Mouse (Mus musculus) adipocyte (in vitro differentiated cells): Measurements from ENCODE around the gene Pknox2.
A peak's percentile ranks its signal among the peaks of the same experiment; 100 is the strongest.

Experiments used
- DNase-seq: peaks from one replicate; pipeline ENCODE4 v3.0.0-alpha.2; 2016; ENCODE audit warnings: low spot score

Gene Pknox2

GRCm38 (mm10) chr9:37099595-37099994 is 47.6 kb downstream of the Pknox2 start:
- no peak for DNase-seq

- no peak for DNase-seq
Measured at GRCm38 (mm10) chr9:37098600-37098999, 48.6 kb downstream of the Pknox2 start.

- DNase-seq = no peak
Measured at GRCm38 (mm10) chr9:37094230-37094990, 52.8 kb downstream of the Pknox2 start.

GRCm38 (mm10) chr9:37093086-37093485 is 54.1 kb downstream of the Pknox2 start:
- no peak for DNase-seq

DNA sequence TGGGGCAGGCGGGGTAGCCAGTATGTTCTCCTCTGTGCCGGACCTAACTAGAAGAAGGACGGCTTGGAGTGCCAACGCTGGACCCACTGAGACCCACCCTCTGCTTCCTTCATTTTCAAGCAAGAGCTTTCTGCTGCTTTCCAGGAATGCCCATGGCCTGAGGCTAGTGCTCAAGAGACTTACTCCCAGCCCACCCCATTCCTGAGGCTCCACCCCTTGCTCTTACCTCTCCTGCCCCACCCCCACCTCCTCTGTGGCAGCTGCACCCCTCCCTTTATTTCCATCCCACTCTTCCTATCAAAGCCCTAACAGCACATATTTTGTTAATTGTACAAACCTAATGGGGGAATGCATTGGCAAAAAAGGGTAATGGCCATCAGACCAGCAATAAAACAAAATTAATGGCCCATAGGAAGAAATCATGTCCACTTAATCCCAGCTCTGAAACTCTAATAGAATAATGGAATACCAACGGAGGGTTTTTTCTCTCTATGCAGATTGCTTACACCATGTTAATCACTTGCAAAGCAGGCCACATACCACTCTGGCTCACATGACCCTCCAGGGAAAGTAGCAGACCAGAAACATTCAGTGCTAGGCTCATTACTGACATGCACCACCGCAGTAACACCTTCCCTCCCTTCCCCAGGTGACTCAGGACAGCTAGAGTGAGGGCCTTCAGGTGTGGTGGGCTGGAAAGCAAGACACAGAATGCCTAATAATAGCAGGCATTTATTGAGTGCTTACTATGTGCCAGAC is 57.1 kb downstream of the Pknox2 start:
- DNase-seq = no peak

DNA sequence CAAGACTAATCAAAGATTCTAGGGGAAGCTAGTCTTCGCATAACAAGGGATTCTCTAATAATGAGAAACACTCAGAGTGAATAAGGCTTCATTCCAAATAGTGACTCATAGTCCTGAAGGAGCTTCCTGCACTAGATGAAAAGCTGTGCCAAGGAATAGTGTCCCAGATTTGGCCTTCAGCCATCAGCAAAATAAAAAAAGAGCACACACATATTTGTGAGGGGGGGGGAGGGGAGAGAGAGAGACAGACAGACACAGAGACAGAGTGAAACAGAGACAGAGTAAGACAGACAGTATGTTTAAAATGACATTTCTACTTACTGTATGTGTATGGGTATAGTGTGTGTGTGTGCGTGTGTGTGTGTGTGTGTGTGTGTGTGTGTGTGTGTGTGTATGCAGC is 61.8 kb downstream of the Pknox2 start:
- DNase-seq = peak; percentile 83

DNA sequence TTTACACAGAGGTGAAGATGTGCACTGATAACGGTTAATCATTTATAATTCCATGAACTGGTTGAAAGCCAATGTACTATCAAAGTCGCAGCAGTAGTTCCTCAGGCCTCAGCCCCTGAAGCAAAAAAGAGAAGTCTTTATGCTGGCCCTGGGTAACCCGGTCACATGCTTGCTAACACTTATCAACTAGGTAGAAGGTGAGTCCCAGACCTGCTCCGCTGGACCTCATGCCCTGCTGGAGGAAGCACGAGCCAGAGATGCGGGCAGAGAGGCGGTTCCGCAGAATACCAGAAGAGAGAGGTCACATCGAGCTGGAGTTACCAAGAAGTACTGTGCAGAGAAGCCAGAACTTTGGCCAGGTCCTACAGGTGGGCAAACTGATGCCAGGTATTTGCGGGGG is 65.0 kb downstream of the Pknox2 start:
- DNase-seq = no peak

DNA sequence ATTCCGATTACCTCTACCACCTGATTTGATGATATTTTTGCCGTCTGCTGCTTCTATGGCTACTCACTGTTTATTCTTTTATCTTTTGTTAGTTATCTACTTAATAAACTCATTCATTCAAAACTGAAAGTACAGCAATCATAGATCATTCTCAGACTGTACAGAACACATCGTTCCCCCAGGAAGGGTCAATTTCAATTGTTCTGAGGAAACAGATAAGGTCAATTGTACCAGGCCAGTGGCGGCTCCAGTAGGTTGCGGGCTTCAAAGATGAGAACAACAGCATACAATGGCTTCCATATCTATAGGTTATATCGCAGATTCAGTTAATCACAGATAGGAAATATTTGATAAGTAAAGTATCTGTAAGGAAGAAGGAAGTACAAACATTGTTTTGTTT is 66.9 kb downstream of the Pknox2 start:
- DNase-seq = no peak

DNA sequence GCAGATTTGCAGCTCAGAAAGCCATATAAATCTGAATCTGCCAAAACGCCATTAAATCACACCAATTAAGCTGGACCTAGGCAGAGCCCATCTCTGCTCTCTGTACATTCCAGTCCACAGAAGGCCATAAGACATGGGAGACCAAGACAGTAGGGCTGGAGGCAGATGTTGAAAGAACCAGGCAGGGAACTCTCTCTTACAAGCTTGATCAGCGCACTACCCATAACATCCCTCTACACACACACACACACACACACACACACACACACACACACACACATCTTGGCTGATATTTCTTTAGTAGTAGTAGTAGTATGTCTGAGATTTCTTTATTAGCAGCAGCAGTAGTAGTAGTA is 70.2 kb downstream of the Pknox2 start:
- DNase-seq = no peak

- no peak for DNase-seq
Measured at GRCm38 (mm10) chr9:37076386-37077062, 70.7 kb downstream of the Pknox2 start.

DNA sequence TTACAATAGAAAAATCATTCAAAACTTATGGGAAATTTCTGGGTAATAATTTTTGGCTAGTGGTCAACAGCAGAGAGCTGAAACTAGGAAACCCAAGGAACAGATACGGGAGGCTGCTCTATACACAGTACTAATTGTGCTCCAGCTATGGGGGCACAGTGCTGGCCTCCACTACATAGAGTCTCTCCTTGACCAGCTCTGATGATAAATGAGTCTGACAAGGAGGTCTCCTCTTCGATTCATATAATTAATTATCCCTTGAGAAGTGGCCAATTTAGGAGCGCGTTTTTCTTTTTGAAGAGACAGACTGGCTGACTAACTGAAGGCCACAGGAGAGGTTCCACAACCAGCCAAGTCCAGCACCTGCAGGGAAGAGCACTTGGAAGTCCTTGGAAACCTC is 71.3 kb downstream of the Pknox2 start:
- no peak for DNase-seq

DNA sequence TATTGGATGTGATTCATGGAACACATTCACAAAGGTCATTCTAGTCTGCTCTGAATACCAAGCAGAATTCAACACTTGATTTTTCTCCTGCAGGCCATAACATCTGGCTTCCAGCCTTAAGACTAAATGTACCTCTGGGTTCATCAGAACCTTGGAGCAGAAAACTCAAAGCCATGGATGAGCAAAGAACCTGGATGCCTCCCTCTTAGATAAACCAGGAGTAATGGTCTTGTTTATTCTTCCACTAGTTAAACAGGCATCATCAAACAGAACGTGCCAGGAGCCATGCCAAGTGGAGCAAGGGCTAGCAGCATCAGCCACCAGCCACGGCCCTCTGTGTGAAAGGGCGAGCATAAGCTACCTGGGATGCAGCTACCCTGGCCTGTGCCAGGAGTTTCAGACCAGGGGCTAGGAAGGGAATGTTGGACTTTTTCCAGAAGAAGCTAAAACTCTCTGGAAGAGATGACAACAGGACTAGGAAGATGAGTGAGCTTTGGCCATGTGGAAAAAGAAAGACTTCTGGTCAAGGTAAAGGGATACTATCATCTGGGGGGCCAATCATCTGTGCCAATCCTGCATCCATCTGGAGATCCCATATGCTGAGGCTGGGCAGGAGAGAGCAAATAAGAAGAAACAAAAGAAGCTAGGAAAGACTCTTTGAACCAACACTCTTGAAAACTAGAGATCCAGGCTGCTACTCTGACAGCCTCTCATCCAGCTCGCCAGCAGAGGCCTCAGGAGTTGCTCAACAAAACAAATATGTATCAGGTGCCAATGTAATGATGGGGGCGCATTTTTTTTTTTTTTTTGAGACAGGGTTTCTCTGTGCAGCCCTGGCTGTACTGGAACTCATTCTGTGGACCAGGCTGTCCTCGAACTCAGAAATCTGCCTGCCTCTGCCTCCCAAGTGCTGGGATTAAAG is 77.6 kb downstream of the Pknox2 start:
- DNase-seq = no peak

GRCm38 (mm10) chr9:37067473-37067830 is 79.8 kb downstream of the Pknox2 start:
- DNase-seq = no peak

GRCm38 (mm10) chr9:37066732-37067472 is 80.3 kb downstream of the Pknox2 start:
- DNase-seq = no peak

GRCm38 (mm10) chr9:37061627-37062026 is 85.6 kb downstream of the Pknox2 start:
- no peak for DNase-seq

- DNase-seq = no peak
Measured at GRCm38 (mm10) chr9:37054703-37055102, 92.5 kb downstream of the Pknox2 start.

DNA sequence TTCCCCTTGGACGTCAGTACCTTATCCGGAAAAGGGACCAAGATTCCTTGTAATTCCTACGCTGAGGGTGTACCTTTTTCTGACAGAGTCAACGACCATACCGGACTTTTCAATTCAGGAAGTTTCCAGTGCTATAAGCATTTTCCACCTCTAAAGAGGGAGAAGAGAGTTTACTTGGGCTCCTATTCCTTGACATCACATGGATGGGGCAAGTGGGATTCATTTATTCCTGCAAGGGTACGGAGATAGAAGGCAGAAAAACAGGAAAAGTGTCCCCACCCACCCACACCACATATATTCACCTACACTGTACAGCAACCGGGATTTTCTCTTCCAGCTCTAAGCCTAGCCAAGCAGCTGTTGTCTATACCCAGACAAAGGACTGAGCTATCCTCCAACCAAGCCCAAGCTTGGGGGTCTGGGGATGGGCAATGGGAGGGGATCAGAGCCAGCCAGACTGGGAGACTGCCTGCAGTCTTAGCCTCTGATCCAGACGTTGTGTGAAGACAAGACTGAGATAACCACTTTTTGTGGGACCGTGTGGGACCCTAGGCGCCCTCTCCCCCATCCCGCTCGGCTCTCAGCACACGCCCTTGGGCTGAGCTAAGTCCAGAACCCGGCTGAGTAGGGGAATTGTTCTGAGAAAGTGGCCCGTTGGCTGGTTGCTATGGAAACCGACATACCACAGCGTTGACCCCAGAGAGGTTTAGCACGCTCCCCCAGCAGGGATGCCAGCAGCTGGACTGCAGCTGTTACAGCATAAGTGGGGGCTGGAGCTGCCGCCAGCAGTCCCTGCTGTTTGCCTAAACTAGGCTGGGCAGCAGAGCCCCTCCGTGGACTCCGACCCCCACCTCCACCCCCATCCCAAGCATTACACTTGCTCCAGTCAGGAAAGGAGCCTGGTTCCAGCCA is 93.3 kb downstream of the Pknox2 start:
- no peak for DNase-seq

DNA sequence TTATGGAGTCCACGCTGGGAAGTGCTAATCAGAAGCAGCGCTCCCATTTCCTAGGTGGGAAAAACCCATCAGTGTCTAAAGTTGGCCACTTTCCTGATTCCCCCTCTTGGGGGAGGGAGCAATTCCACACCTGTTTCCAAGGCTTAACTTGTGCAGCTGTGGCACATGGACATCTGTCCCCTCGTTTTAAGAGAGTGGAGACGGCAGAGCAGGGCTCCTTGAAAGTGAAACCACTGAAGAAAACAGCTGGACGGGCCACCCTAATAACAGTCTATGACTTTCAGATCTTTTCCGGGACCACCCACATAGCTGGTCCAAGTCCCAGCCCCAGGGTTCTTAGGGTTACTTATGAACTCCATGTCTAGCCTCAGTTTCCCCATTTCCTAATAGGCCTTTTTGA is 94.2 kb downstream of the Pknox2 start:
- no peak for DNase-seq

- DNase-seq = no peak
Measured at GRCm38 (mm10) chr9:37051669-37052068, 95.5 kb downstream of the Pknox2 start.

- peak; percentile 73 for DNase-seq
Measured at GRCm38 (mm10) chr9:37047490-37047889, 99.7 kb downstream of the Pknox2 start.
